Mouse (Mus musculus) lung, adult 2 months (tissue): Measurements from ENCODE around the gene Nhsl1. TPM values are rescaled to one million over a fixed set of nuclear protein-coding genes. Genes with fewer than 3 reads are reported as not detected.

Experiments used
- DNase-seq: peaks from one replicate; pipeline ENCODE4 v3.0.0; 2022
- H3K4me1 ChIP-seq: fragments of 200-500 bp; 2 replicates; pipeline ENCODE4 v1.6.1; 2011; ENCODE audit warnings: low read length; ENCODE audit not compliant: control insufficient read depth, insufficient read depth
- H3K4me3 ChIP-seq: fragments of 200-500 bp; replicated peaks from 2 replicates; pipeline ENCODE3; 2011; ENCODE audit warnings: low read depth, mild to moderate bottlenecking, control low read depth, low read length; ENCODE audit errors: extremely low read depth
- CTCF ChIP-seq: fragments of 200-500 bp; IDR thresholded peaks from 2 replicates; pipeline ENCODE4 v1.5.1; 2011; ENCODE audit warnings: mild to moderate bottlenecking, low read length, control low read depth; ENCODE audit not compliant: insufficient read depth
- POLR2A ChIP-seq: fragments of 200-500 bp; IDR thresholded peaks from 2 replicates; pipeline ENCODE4 v1.6.1; 2011; ENCODE audit warnings: low read depth, mild to moderate bottlenecking, control low read depth, low read length, borderline replicate concordance; ENCODE audit errors: extremely low read depth
- WGBS: fragments of 180-500 bp; shearing (Covaris S2); methylation state at CpG from one replicate; pipeline ENCODE4 v1.1.7; 2018; 5-methylcytosine and 5-hydroxymethylcytosine counted together
- polyA plus RNA-seq: library from polyadenylated mRNA; depleted of rRNA; stranded (reverse); fragments of >200 nt; gene quantifications from 2 replicates; pipeline ENCODE4 v1.2.3, GENCODE M21; 2012

The Nhsl1 gene
- polyA plus RNA-seq, 1 experiment, result 9.0 TPM

GRCm38 (mm10) chr10:18455301-18455920 is 136.6 kb downstream of the Nhsl1 start:
- WGBS, result 93% methylated on average over 10 of the region's 10 CpGs
- Histone ChIP-seq H3K4me1 (no peaks in the 10 kb centered on the region), H3K4me3 (no peak overlapping the region)
- DNase-seq, result no peak
- TF ChIP-seq POLR2A (no peak), CTCF (no peak)

- TF ChIP-seq CTCF (no peak), POLR2A (no peak)
- no peak for DNase-seq
- no peak overlapping the region for H3K4me3 ChIP-seq
- H3K4me1 ChIP-seq, result no peaks in the 10 kb centered on the region
- WGBS, result 81% methylated on average over 8 of the region's 8 CpGs
These were observed 139.2 kb downstream of the Nhsl1 start for GRCm38 (mm10) chr10:18457808-18458475.

GRCm38 (mm10) chr10:18461336-18461735 is 142.6 kb downstream of the Nhsl1 start:
- WGBS, result 93% methylated on average over 13 of the region's 13 CpGs
- no peak for TF ChIP-seq POLR2A
- no peak for TF ChIP-seq CTCF

GRCm38 (mm10) chr10:18463071-18463841 is 144.5 kb downstream of the Nhsl1 start:
- no peaks in the 10 kb centered on the region for H3K4me1 ChIP-seq
- no peak for DNase-seq
- 77% methylated on average over 23 of the region's 23 CpGs for WGBS
- TF ChIP-seq POLR2A (no peak), CTCF (no peak)
- no peak overlapping the region for H3K4me3 ChIP-seq

More at GRCm38 (mm10) chr10:18461336-18461735, 142.6 kb downstream of the Nhsl1 start:
- DNase-seq, result no peak
- Histone ChIP-seq H3K4me1 (no peaks in the 10 kb centered on the region), H3K4me3 (no peak overlapping the region)

GRCm38 (mm10) chr10:18468396-18468795 is 149.6 kb downstream of the Nhsl1 start:
- Histone ChIP-seq H3K4me1 (no peaks in the 10 kb centered on the region; the same call in 1 of the 2 replicates), H3K4me3 (no peak overlapping the region)
- DNase-seq, result no peak
- TF ChIP-seq CTCF (no peak), POLR2A (no peak)
- 50% methylated on average over 4 of the region's 4 CpGs for WGBS

GRCm38 (mm10) chr10:18469279-18470135 is 150.7 kb downstream of the Nhsl1 start:
- WGBS, result 10% methylated on average over 17 of the region's 17 CpGs
- TF ChIP-seq POLR2A (no peak), CTCF (no peak)
- DNase-seq, result peak; percentile 9
- H3K4me1 ChIP-seq, result no peaks in the 10 kb centered on the region; the same call in 1 of the 2 replicates
- no peak overlapping the region for H3K4me3 ChIP-seq

- WGBS, result 80% methylated on average over 20 of the region's 20 CpGs
- H3K4me3 ChIP-seq, result no peak overlapping the region
These were observed 151.7 kb downstream of the Nhsl1 start for GRCm38 (mm10) chr10:18470351-18471060.

GRCm38 (mm10) chr10:18471648-18472047 is 152.9 kb downstream of the Nhsl1 start:
- no peak for TF ChIP-seq CTCF
- no peak for TF ChIP-seq POLR2A
- Histone ChIP-seq H3K4me1 (no peaks in the 10 kb centered on the region; the same call in 1 of the 2 replicates), H3K4me3 (no peak overlapping the region)
- no peak for DNase-seq
- WGBS, result 79% methylated on average over 5 of the region's 5 CpGs

More at GRCm38 (mm10) chr10:18470351-18471060, 151.7 kb downstream of the Nhsl1 start:
- no peak for DNase-seq
- no peaks in the 10 kb centered on the region; the same call in 1 of the 2 replicates for H3K4me1 ChIP-seq
- TF ChIP-seq CTCF, result no peak
- no peak for TF ChIP-seq POLR2A
